Mouse (Mus musculus): ENCODE results near the gene Asrgl1. TPM values are rescaled to one million over a fixed set of nuclear protein-coding genes. Genes with fewer than 3 reads are reported as not detected.
A peak's percentile ranks its signal among the peaks of the same experiment; 100 is the strongest.
"Not testable (repeated sequence)": the region's sequence is repeated elsewhere in the genome, so short reads cannot be mapped to it uniquely, and the experiment has no call there.

The Asrgl1 gene
- total RNA-seq, 1 experiment from 2014 or later = 12.2 TPM

DNA sequence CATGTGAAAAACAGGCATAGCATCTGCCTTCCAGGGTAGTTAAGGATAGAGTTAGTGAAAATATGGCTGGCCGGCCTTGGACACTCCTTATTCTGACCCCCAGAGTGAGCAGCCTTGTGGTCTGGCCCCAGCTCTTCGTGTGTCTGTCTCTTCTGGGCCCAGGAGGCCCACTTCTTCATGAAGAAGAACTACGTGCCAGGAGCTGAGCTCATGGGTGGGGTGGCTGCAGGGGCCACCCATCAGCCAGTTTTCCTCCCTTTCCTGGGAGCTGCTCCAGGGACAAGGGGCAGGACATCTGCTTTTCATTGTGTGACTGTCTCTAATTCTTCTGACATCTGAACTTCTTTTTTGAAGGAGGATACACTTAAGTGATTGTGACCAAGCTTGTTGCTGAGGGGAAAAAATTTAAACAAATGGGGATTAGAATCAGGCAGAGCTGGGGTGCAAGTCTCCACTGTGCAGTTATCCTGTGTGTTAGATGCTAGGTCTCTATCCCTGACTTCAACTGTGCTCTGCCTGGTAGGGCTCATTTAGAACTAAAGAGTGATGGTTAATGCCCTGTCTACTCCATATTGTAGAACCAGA, 30.2 kb downstream of the Asrgl1 start:
- DNase-seq = no peak

DNA sequence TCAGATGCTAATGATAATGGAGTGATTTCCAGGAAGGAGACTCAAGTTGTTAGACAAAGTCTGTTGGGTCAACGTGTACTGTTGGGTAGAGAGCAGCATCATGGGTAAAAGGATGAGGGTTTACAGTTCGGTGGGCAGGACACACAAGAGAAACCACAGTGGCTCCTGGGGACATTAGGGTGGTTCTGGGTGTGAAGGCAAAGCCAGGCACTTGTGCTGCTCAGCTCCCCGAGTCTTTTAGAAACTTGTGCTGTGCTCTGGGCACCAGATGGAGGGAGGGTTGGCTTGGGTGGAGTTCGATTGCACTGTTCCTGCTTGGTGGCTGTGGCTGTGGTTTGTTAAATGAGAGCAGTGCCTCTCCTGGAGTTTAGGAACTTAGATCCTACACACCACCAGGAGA, 31.4 kb downstream of the Asrgl1 start:
- no peak for DNase-seq

DNA sequence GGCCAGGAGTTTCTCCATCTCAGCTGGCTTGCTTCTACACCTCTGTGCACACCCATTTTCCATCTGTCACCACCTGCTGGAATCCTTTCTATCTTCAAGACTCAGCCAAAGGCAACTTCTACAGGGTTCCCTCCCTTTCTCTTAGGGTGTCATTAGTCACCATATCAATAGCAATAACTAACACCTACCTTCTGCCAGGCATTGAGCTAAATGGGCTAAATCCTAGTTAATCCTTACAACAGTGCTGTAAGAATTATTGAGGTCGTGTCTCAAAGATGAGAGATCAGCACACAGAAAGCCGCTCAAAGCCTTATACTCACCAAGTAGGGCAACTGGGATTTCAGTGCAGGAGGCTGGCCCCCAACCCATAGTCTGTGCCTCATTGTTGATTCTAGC, 34.4 kb downstream of the Asrgl1 start:
- DNase-seq = no peak

DNA sequence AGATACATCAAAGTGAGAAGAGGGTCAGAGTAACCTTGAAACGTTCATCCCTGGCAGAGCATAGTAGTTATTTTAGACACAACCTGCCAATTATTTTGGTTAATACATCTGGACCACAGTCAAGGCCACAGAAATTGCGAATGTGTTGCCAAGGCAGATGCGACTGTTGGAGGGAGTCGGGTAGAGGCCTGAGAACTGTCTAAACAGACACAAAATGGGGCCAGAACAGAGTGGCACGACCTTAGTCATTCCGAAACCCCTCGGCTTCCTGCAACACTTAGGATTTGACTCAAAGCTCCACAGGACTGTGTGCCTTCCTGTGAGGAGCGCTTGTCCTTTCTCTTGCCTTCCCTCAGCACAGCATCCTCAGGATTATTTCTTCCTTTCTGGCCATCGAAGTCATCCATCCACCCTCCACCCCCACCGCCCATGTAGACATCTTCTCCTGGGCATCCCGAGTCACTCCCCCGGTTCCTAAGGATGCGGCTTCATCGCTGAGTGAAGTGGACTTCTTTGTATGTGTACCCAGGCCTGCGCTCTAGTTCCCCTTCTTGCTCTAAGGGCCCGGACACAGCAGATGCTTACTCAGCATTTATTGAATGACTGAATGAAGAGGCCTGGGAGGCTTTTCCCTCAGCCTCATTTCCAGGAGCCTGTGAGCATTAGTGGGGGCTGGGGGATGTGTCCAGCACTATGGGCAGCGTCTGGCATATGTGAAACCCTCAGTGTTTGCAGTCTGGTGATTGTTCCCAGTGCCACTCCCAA, 35.0 kb downstream of the Asrgl1 start:
- no peak for DNase-seq

DNA sequence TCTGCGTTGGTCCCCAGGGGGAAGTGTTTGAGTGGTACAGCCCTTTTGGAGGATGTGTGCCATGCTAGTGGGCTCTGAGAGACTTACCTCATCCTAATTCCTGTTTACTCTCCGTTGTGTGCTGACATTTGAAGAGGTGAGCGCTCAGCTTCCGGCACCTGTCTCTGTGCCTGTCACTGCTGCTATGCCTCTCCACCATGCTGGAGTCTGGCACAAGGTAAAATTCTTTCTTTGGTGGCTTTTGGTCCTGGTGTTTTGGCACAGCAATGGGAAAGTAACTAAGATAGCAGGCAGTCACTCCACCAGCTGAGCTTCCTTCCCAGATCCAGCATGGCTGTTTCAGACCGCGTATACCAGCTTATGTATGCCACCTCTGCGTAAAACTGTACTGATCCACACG, 35.7 kb downstream of the Asrgl1 start:
- DNase-seq = no peak

DNA sequence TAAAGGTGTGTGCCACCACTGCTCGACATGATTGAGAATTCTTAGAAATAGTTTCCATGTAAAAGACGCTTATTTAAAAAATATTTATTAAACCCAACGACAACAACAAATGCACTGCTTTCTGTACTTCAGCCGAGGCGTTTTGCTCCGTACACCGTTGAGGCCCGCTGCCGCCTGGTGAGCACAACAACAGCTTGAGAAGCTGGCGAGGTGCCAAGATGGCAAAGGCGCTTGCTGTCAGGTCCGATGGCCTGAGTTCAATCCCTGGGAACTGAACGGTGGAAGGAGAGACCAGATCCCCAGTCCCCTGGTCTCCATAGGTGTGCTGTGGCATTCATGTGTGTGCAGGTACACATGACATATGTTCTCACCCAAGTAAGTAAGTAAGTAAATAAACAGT, 38.0 kb downstream of the Asrgl1 start:
- DNase-seq = no peak

DNA sequence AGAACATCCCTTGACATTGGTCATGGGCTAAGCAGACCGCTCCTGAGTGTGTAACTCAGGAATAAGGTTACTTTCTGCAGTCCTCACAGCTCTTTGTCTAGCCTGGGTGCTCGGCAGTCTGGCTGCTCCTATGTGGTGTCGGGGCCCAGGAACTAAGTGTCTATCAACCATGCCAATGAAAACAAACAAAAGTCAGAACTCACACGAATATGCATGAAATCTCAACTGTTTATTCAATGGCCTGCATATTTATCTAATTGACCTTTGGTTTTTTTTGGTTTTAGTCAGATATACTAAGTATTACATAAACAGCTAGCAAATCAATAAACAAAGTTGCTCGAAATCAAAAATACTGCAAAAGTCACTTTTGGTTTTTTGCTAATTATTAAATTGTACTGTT, 40.3 kb downstream of the Asrgl1 start:
- no peak for DNase-seq

DNA sequence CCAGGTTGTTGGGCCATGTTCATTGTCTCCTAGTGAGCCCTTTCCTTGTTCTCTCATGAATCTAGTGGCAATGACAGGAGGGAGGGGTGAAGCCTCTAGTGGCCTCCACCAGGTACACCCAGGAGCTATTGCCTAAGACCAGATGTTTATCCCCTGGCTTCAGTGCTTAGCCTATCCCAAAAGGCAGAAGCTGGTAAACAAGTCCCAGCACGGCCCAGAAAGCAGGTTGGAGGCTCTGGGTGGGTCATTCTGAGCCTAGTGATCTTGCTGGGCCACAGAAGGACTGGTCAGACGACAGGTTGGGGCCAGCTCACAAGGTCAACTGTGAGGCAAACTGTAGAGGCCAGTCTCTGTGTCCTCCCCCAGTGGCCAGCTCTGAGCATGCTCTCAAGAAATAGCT, 44.7 kb downstream of the Asrgl1 start:
- DNase-seq = no peak

DNA sequence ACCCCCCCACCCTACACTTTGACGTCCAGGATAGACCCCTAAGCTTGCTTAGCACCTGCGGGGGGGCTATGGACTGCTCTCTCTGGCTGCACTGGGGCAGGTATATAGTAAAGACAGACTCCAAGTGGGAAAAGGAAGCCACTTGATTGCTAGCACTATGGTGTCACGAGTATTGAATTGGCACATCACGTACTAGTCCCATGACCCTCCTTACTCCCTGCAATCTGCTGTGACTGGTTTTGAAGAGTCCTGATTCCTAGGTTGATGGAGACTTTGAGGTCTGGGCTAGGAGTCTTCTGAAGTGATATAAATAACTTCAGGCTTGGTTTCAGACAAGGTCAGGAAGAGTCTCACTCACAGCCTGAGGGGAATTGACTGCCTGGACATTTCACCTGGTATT, 45.2 kb downstream of the Asrgl1 start:
- DNase-seq = no peak

DNA sequence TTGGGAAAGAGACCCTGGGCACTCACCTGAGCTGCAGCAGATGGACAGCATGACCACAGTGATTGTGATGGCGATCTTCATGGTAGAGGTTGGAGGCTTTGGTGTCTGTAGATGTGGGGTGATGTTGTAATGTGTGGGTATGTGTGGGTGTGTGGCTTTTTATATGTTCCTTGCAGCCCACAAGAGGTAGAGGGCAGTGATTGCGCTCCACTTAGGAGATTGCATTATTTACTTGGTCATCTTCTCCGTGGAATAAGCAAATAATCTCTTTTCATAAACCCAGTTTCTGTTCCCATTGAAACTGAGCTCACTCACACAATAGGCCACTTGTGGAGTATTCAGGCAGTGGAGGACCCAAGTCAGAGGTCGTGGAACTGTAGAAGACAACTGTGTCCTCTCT, 47.6 kb downstream of the Asrgl1 start, which contains the start of gene Scgb1a1:
TSS of gene Scgb1a1 (minus strand) at position 138 of the 400 bp plus-strand sequence.
- no peak for DNase-seq

DNA sequence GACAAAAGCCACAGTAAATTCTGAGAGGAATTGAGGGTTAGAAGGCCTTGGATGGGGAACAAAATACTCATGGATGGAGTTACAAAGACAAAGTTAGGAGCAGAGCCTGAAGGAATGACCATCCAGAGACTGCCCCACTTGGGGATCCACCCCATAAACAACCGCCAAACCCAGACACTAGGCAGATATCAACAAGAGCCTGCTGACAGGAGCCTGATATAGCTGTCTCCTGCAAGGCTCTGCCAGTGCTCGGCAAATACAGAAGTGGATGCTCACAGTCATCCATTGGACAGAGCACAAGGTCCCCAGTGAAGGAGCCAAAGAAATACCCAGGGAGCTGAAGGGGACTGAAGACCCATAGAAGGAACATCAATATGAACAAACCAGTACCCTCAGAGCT, 51.5 kb downstream of the Asrgl1 start:
- not testable (repeated sequence) for DNase-seq

DNA sequence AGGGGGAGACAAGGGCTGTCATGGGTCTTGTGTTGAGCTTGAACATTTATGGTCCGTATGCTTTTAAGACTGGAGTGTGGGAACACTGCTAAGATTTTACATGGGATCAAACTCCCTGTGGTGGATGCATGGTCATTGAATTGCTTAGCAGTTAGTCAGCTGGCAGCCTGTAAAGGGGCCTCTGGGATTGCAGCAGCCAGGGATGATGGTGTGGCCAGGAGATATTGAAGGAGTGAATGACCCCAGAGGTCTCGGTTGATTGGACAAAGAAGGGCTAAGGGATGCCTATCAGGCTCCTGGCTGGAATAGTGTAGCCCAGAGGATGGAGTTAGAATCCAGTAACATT, 52.5 kb downstream of the Asrgl1 start:
- DNase-seq = no peak

DNA sequence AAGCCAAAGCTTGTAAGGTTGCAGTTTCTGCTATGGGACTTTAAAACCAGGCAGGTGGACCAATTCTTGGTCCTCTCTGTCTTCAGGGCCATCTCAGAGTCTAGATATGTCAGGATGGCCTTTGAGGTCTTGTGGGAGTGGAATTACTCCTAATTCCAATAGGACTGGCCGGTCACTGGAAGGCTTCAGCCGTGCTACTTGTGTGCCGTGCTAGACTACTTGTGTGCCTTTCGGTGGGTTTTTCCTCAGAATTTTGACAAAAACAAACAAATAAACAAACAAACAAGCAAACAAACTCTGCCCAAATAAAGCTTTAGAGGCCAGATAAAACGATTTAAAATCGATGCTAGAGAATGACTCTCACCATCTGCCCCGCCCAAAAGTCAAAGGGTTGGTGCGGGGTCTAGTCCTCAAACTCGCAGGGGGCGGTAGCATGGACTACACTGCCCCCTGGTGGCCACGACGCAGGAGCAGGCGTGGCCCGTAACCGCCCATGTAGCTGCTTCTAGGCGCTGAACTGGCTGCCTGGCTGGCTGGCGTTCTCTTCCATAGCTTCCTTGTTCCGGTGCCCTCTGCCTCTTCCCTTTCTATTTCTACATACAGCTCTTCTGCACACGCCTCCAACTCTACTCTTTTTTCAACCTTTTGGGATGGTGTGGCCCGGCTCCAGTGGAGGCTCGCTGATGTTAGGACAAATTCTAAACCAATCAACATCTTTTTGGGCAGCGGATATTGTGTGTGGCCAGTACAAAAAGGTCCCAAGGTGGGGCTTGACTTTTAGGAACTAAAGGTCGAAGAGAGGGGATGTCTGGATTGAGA, 53.0 kb downstream of the Asrgl1 start:
- DNase-seq = peak; percentile 87

DNA sequence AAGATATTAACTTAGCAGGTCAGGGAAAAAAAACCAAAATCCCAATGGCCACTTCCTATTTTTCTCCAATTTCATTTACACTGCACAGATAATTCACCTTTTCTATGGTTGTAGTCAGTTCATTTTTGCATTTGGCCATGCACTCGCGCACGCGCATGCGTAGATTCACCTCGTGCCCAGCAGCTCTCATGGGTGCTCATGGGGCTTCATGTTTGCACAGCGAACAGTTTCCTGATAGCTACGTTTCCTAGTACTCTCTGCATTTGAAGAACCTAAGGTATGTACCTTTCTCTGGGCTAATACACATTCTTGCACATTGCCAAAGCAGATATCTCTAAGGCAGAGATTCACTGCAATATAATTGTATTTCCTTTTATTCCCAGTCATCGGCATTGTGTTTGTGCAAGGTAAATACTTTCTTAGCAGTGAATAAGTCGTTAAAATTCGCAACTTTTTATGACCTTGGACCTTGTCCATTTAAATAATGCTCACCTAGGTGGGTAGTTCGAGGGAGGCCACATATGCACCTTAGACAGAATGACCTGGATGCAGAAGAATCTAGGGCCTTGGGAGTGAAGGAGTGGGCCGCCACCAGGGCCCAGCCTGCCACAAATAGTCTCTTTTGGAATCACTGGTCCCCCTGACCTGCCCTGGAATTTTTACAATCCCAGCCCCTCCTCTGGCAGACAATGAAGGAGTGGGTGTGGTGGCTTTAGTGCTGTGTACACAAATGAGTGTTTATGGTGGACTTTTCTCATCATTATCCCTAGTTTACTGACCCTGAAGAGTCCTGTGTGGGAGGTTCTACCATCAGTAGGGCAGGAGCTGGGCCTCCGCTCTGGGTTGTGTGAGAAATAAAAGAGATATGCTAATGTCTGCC, 53.9 kb downstream of the Asrgl1 start:
- no peak for DNase-seq

DNA sequence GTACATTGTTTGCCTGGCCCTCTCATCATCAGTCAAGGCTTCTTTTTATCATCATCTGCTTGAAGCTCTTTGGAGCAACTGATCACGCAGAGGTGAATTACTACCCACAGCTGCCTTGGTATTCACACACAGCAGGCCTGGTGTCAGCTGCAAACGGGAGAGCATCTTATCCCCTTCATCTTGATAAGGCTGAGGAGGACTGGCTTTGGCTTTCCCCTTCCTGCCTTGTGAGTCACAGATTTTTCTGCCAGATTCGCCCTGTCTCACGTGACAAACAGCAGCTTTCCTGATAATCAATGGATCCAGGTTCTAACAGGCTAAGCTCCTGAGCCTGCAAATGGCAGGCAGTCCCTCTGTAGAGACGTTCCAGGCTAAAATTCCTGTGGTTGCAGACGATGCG, 55.5 kb downstream of the Asrgl1 start:
- DNase-seq = no peak

DNA sequence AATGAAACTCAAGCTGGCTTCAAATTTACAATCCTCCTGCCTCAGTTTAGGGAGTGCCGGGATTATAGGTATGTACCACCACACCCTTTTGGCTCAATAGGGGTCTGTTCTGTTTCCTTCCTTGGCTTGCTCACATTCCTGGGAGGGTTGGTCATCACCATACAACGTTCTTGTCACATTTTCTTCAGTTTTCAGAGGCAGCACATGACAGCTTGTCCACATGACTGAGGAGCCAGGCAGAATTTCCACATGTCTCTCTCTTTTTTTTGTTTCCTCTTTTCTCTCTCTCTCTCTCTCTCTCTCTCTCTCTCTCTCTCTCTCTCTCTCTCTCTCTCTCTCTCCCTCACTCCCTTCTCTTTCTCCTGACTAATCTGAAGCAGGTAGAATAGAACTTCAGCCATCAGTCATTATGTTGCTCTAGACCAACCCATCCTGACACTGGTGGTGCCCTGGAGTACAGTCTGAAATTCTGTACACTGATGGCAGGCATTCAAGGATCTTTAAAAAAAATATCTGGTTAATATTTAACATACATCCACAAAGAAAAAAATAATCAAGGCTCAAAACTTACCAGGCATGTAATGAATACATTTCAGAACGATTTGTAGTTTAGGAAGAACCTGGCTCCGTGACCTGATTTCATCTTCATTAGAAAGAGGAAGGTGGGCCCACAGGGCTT, 58.3 kb downstream of the Asrgl1 start:
- DNase-seq = no peak

DNA sequence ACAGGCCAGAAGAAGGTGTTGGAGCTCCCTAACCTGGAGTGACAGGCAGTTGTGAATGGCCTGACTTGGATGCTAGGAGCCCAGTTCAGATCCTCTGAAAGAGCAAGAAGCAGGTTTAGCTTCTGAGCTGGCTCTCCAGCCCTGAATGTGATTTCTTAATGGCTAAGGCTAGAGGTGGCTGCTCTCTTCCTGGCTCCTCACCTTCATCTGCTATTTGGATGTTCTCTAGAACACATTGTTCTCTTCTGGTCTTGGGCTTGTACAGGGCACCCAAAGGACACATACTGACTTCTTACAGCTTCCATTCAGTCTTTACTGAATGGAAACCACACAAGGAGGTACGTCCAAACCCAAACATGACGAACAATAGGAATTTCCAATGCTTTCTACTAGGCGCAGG, 59.4 kb downstream of the Asrgl1 start:
- DNase-seq = no peak

DNA sequence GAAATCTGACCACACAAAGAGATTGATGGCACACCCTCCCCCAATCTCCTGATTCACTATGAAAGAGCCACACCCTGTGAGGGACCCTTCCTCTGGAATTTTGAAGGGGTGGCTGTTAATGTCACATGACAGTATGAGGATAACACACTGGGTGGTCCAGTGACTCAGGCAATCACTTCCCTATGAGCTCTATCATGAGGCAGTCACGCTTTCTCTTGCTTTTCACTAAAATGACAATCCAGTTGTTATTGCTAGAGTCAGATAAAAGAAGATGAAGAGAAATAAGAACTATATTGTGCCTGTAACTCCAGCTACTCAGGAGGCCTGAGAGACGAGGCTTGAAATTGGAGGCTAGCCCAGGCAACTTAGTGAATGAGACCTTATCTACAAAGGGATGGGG, 59.9 kb downstream of the Asrgl1 start:
- DNase-seq = no peak

DNA sequence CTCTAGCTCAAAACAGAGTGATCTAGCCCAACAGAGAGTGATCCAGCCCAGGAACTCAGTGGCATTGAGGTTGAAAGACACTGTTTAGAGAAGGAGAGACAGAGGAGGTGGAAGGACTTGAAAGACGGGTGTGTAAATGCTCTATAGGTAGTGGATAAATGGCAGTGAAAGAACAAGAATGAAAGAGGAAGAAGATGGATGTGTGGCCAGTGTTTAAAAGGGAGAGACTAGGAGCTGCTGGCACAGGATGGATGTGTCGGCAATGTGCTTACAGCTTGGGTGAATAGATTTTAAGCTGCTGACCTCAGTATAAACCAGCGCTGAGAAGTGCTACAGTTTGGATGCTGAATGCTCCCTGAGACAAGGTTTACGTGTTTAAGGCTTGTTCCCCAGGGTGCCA, 61.0 kb downstream of the Asrgl1 start:
- DNase-seq = no peak

DNA sequence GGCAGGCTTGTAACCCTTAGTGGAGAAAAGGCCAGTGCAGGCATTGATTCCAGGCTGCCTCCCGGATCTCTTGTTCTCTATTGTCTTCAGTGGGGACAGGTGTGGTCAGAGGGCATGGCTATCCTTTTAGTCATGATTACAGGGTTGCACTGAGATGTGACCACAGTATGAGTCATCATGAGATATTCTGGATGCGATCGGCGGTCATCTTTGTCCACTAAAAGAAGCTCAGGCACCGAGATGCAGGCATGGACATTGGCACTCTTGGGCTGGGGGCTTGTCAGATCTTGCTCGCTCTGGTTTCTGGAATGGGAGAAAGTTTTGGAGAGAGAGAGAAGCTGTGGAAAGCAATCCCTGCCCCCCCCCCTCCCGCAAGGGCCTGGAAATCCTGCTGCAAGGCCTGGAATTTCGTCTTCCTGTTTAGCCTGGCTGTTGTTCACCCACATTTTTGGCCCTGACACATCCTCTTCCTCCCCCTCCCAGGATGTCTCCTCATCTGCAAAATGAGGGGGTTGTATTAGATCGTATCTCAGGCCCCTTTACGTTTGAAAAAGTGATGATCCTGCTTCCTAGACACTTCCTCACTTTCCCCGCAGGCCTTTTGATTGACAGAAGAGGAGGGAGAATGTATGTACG, 61.5 kb downstream of the Asrgl1 start:
- DNase-seq = no peak

DNA sequence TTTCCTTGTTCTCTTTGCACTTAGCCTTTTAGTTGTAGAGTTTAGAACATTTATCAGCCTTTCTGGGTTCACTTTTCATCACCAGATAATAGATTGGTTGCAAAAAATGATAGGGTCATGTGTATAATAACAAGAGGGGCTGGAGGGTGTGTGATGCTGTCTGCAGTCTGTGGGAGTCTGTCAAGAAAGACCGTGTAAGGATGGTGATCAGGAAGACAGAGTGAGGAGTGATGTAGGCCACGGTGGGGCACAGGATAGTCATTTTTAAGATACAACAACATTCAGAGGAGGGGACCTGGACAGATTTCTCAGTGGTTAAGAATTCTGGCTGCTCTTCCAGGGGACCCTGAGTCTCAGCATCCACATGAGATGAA, 63.3 kb downstream of the Asrgl1 start:
- DNase-seq = no peak

Measured in adrenal gland, postnatal 25 days (tissue).